Mouse (Mus musculus) CH12.LX (cell line): ENCODE measurements around the gene Tmem158. TPM values are rescaled to one million over a fixed set of nuclear protein-coding genes. Genes with fewer than 3 reads are reported as not detected.

Source experiments
- DNase-seq: peaks from one replicate; pipeline ENCODE4 v3.0.0-alpha.2; 2013; ENCODE audit errors: extremely low read depth
- H3K27ac ChIP-seq: 2 replicates; pipeline ENCODE4 v1.5.1; 2012; ENCODE audit warnings: low read depth, mild to moderate bottlenecking, control low read depth, moderate library complexity; ENCODE audit not compliant: insufficient read depth
- H3K27me3 ChIP-seq: replicated peaks from 2 replicates; pipeline ENCODE3; 2012; ENCODE audit warnings: inconsistent platforms
- H3K36me3 ChIP-seq, 2 experiments: replicated peaks in 1 of 2; 2 replicates each; pipeline versions ENCODE3 to v1.6.1; 2012; ENCODE audit warnings: inconsistent platforms in 1 of 2, low read length in 1 of 2, mild to moderate bottlenecking in 1 of 2, mixed read lengths in 1 of 2, moderate library complexity in 1 of 2; ENCODE audit not compliant: control insufficient read depth in 1 of 2, insufficient read depth in 1 of 2
- H3K4me1 ChIP-seq, 2 experiments: 2 replicates each; pipeline ENCODE4 v1.6.1; 2012; ENCODE audit warnings: inconsistent platforms in 1 of 2, moderate library complexity in 1 of 2; ENCODE audit not compliant: insufficient read depth in 2 of 2, control insufficient read depth in 1 of 2
- H3K4me2 ChIP-seq: 2 replicates; pipeline ENCODE4 v1.6.1; 2012; ENCODE audit warnings: low read depth, mild to moderate bottlenecking, control low read depth; ENCODE audit not compliant: poor library complexity, insufficient read depth, severe bottlenecking
- H3K4me3 ChIP-seq, 3 experiments: fragments of 150-350 bp in 1 of 3; sonication (generic) in 1 of 3; replicated peaks in 1 of 3; 2 replicates each; pipeline versions ENCODE3 to v1.5.1; 2011 to 2012; ENCODE audit warnings: low read depth in 2 of 3, low read length in 2 of 3, mild to moderate bottlenecking in 2 of 3, moderate library complexity in 2 of 3, control low read depth in 1 of 3, improper control_type of control experiment in 1 of 3, inconsistent platforms in 1 of 3, mixed read lengths in 1 of 3; ENCODE audit not compliant: poor library complexity in 1 of 3
- H3K79me2 ChIP-seq: replicated peaks from 2 replicates; pipeline ENCODE4 v1.6.1; 2012; ENCODE audit warnings: mild to moderate bottlenecking, moderate library complexity; ENCODE audit not compliant: control insufficient read depth, poor library complexity, insufficient read depth, severe bottlenecking; ENCODE audit errors: extremely low read depth
- H3K9ac ChIP-seq: 2 replicates; pipeline ENCODE4 v1.6.1; 2012; ENCODE audit warnings: low read depth, mild to moderate bottlenecking, control low read depth, moderate library complexity; ENCODE audit not compliant: insufficient read depth
- H3K9me3 ChIP-seq: replicated peaks from 2 replicates; pipeline ENCODE3; 2012; ENCODE audit warnings: low read length, inconsistent platforms, mixed read lengths
- BHLHE40 ChIP-seq: IDR thresholded peaks from 2 replicates; pipeline ENCODE4 v1.6.1; 2011; ENCODE audit warnings: mild to moderate bottlenecking, low read depth, low read length, improper control_type of control experiment
- CHD2 ChIP-seq: IDR thresholded peaks from 2 replicates; pipeline ENCODE4 v1.6.1; 2011; ENCODE audit warnings: low read length, improper control_type of control experiment
- CTCF ChIP-seq, 2 experiments: IDR thresholded peaks in 1 of 2; conservative IDR thresholded peaks in 1 of 2; 2 replicates each; pipeline ENCODE4 v1.5.1; 2011 to 2012; ENCODE audit warnings: low read depth in 2 of 2, low read length in 2 of 2, improper control_type of control experiment in 1 of 2, inconsistent platforms in 1 of 2, mild to moderate bottlenecking in 1 of 2, moderate library complexity in 1 of 2
- ELF1 ChIP-seq: IDR thresholded peaks from 2 replicates; pipeline ENCODE4 v1.6.1; 2014; ENCODE audit warnings: low read depth, mild to moderate bottlenecking, inconsistent platforms, low read length, improper control_type of control experiment
- ETS1 ChIP-seq: conservative IDR thresholded peaks from 2 replicates; pipeline ENCODE4 v1.6.1; 2012; ENCODE audit warnings: low read depth, mild to moderate bottlenecking, inconsistent platforms, low read length, improper control_type of control experiment, moderate library complexity
- GABPA ChIP-seq: IDR thresholded peaks from 2 replicates; pipeline ENCODE4 v1.6.1; 2012; ENCODE audit warnings: low read depth, low read length, improper control_type of control experiment, inconsistent platforms; ENCODE audit not compliant: insufficient replicate concordance
- HCFC1 ChIP-seq: IDR thresholded peaks from 2 replicates; pipeline ENCODE4 v1.6.1; 2012; ENCODE audit warnings: low read depth, mild to moderate bottlenecking, inconsistent platforms, low read length, improper control_type of control experiment
- JUN ChIP-seq: IDR thresholded peaks from 2 replicates; pipeline ENCODE4 v1.6.1; 2011; ENCODE audit warnings: low read depth, mild to moderate bottlenecking, low read length, improper control_type of control experiment, moderate library complexity; ENCODE audit not compliant: insufficient read depth
- JUND ChIP-seq: conservative IDR thresholded peaks from 2 replicates; pipeline ENCODE4 v1.6.1; 2011; ENCODE audit warnings: low read depth, low read length, improper control_type of control experiment
- KAT2A ChIP-seq: IDR thresholded peaks from 2 replicates; pipeline ENCODE4 v1.6.1; 2012; ENCODE audit warnings: low read length, improper control_type of control experiment, inconsistent platforms; ENCODE audit not compliant: insufficient replicate concordance
- MAX ChIP-seq: IDR thresholded peaks from 2 replicates; pipeline ENCODE4 v1.6.1; 2011; ENCODE audit warnings: low read length, improper control_type of control experiment
- MAZ ChIP-seq: IDR thresholded peaks from 2 replicates; pipeline ENCODE4 v1.6.1; 2012; ENCODE audit warnings: low read depth, mild to moderate bottlenecking, inconsistent platforms, low read length, improper control_type of control experiment, moderate library complexity
- MXI1 ChIP-seq: IDR thresholded peaks from 2 replicates; pipeline ENCODE4 v1.6.1; 2011; ENCODE audit warnings: mild to moderate bottlenecking, low read depth, low read length, improper control_type of control experiment
- NELFE ChIP-seq: IDR thresholded peaks from 2 replicates; pipeline ENCODE4 v1.6.1; 2011; ENCODE audit warnings: low read depth, low read length, improper control_type of control experiment
- NRF1 ChIP-seq: IDR thresholded peaks from 2 replicates; pipeline ENCODE4 v1.6.1; 2014; ENCODE audit warnings: low read depth, mild to moderate bottlenecking, inconsistent platforms, low read length, improper control_type of control experiment, moderate library complexity
- TBP ChIP-seq: conservative IDR thresholded peaks from 2 replicates; pipeline ENCODE4 v1.6.1; 2011; ENCODE audit warnings: low read depth, low read length, improper control_type of control experiment
- TCF12 ChIP-seq: IDR thresholded peaks from 2 replicates; pipeline ENCODE4 v1.6.1; 2014; ENCODE audit warnings: low read depth, mild to moderate bottlenecking, inconsistent platforms, low read length, improper control_type of control experiment
- ZC3H11A ChIP-seq: IDR thresholded peaks from 2 replicates; pipeline ENCODE4 v1.6.1; 2012; ENCODE audit warnings: low read depth, mild to moderate bottlenecking, inconsistent platforms, low read length, improper control_type of control experiment
- ZKSCAN1 ChIP-seq: IDR thresholded peaks from 2 replicates; pipeline ENCODE4 v1.6.1; 2012; ENCODE audit warnings: low read depth, inconsistent platforms, low read length, improper control_type of control experiment, borderline replicate concordance
- dilution Hi-C: fragments of 300-500 bp; cut with MboI; formaldehyde crosslinking; loops from 2 replicates; pipeline ENCODE4 v1.14.3; 2020; ENCODE audit warnings: low sequenced_read_pairs; ENCODE audit not compliant: extremely low pct_unique_long_range_greater_than_20kb, extremely low pct_ligation_motif_present
- in situ Hi-C: fragments of 300-500 bp; cut with MboI; formaldehyde crosslinking; loops from 3 replicates; pipeline ENCODE4 v1.14.3; 2019; ENCODE audit warnings: low sequenced_read_pairs, low pct_ligation_motif_present, low pct_unique_long_range_greater_than_20kb, mixed read lengths
- polyA plus RNA-seq: library from polyadenylated mRNA; unstranded; fragments of >175 nt; gene quantifications from 2 replicates; pipeline ENCODE4 v1.2.1, GENCODE M21; 2012; ENCODE audit warnings: low read depth; ENCODE audit not compliant: insufficient read length
- total RNA-seq, 2 experiments: library from RNA; depleted of rRNA; stranded (reverse); fragments of 300-350 nt in 1 of 2; fragments of >200 nt in 1 of 2; gene quantifications; 2 replicates each; pipeline ENCODE4 v1.2.3; 2012 to 2014

Gene Tmem158
- total and polyA plus RNA-seq, 3 experiments, result 2.1 to 7.3 (median 2.4) TPM

GRCm38 (mm10) chr9:123275373-123275772 lies 14.8 kb upstream of the Tmem158 start:
- no peak for TF ChIP-seq BHLHE40
- TF ChIP-seq NELFE, result no peak
- no peak for TF ChIP-seq KAT2A
- no peak for TF ChIP-seq ETS1
- no peak for TF ChIP-seq CHD2
- TF ChIP-seq NRF1, result no peak
- no peak for TF ChIP-seq TCF12
- TF ChIP-seq ZKSCAN1, result no peak
- no peak for TF ChIP-seq JUND
- no peak for TF ChIP-seq TBP
- TF ChIP-seq MAZ, result no peak
- TF ChIP-seq GABPA, result no peak
- TF ChIP-seq MAX, result no peak
- TF ChIP-seq JUN, result no peak
- TF ChIP-seq ZC3H11A, result no peak
- no peak for TF ChIP-seq ELF1
- no peaks in the 10 kb centered on the region for H3K79me2 ChIP-seq
- dilution Hi-C loops, result no loop called here
- in situ Hi-C loops, result no loop called here
- H3K27ac ChIP-seq, result no peak overlapping the region
- H3K9me3 ChIP-seq, result no peaks in the 10 kb centered on the region
- no peak overlapping the region for H3K9ac ChIP-seq
- no peak for DNase-seq
- peaks cover 0 to 3% of the 10 kb centered on the region in 2 experiments; a peak in 2 of 4 replicates for H3K4me1 ChIP-seq
- H3K4me2 ChIP-seq, result no peak overlapping the region
- no peak overlapping the region for H3K4me3 ChIP-seq
- no peaks in the 10 kb centered on the region for H3K36me3 ChIP-seq
- H3K27me3 ChIP-seq, result no peaks in the 10 kb centered on the region

- H3K27ac ChIP-seq, result no peak overlapping the region
- H3K9me3 ChIP-seq, result no peaks in the 10 kb centered on the region
- no peak overlapping the region for H3K4me3 ChIP-seq
- in situ Hi-C loops (no loop called here), dilution Hi-C loops (no loop called here)
- H3K36me3 ChIP-seq, result no peaks in the 10 kb centered on the region
- H3K79me2 ChIP-seq, result no peaks in the 10 kb centered on the region
- H3K9ac ChIP-seq, result no peak overlapping the region
- no peak overlapping the region for H3K4me2 ChIP-seq
- TF ChIP-seq MXI1 (no peak), MAX (no peak), CTCF (conservative IDR thresholded peaks at IDR 0.05 in 1 of 2, IDR thresholded peaks at IDR 0.05 in 1 of 2; ENCODE audit: low read depth in 2 of 2, low read length in 2 of 2) (no peak), HCFC1 (no peak)
- no peak for DNase-seq
- no peaks in the 10 kb centered on the region for H3K27me3 ChIP-seq
- peaks cover 0 to 10% of the 10 kb centered on the region in 2 experiments; a peak in 2 of 4 replicates for H3K4me1 ChIP-seq
Observed at GRCm38 (mm10) chr9:123274674-123275073, 14.1 kb upstream of the Tmem158 start.
